Mouse (Mus musculus): Measurements from ENCODE around the gene Gm37240.

Gm37240 gene

GRCm38 (mm10) chr3:85140488-85140887, 746.8 kb downstream of the Gm37240 start:
- ATAC-seq (ENCODE audit: low TSS enrichment): no peak

DNA sequence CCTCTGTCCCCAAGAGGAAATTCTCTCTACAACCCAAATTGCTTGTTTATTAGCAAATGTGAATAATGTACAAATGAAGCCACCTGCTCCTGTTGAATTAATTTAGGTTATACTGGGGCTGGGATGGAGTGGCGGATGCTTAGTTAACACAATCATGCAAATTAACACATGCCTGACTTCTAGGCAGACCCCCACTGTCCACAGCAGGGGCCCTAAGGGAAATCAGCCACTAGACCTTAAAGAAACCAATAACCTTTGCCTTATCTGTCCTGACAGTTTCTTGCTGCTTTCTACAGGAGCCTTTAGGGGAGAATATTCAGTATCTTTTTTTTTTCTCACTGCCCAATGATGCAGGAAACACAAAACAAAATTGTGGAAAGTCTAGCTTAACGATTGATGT, 748.9 kb downstream of the Gm37240 start:
- ATAC-seq (ENCODE audit: low TSS enrichment): no peak

DNA sequence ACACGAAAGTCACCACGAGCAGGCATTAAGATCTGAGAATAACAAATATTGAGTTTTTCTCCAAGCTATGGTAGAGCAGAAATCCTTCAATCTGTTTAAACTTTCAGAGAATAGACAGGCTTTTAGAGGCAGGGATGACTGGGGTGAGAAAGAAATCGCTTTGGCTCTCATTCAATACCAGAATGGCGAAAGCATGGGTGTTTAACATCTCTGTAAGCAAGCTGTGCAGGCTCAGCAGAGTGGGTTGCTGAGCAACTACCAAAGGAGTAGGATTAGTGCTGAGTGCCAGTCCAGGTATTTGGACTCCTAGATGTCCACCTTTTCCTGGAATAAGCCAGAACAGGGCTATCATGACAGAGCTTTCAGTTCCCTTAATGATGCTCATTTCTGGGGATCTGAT, 753.8 kb downstream of the Gm37240 start:
- ATAC-seq (ENCODE audit: low TSS enrichment): peak; percentile 88

GRCm38 (mm10) chr3:85131878-85132277, 755.4 kb downstream of the Gm37240 start:
- ATAC-seq (ENCODE audit: low TSS enrichment): no peak

- ATAC-seq (ENCODE audit: low TSS enrichment): no peak
These were observed 758.8 kb downstream of the Gm37240 start for GRCm38 (mm10) chr3:85128546-85128945.

- no peak for ATAC-seq (ENCODE audit: low TSS enrichment)
These were observed 760.3 kb downstream of the Gm37240 start for GRCm38 (mm10) chr3:85126970-85127369.

- ATAC-seq (ENCODE audit: low TSS enrichment): no peak
These were observed 761.8 kb downstream of the Gm37240 start for GRCm38 (mm10) chr3:85125471-85125870.

DNA sequence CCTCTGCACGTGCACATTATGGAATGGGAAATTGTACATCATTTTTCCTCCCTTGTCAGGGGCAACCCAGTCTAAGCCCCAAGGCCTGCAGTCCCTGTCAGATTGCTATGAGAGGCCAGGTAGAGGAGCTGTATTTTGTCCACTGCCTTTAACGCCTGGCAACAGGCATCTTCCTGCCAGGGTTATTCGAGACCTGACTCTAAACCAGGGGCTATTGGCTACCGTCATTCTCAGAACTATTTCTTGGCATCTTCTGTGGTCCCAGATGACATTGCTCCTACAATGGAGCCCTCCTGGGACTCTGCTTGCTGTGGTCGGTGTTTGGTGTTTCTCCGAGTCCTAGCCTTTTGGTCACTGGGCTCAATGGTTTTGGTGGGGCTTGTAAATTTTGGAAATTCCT, 762.4 kb downstream of the Gm37240 start:
- no peak for ATAC-seq (ENCODE audit: low TSS enrichment)

GRCm38 (mm10) chr3:85124410-85124809, 762.9 kb downstream of the Gm37240 start:
- ATAC-seq (ENCODE audit: low TSS enrichment): no peak

- no peak for ATAC-seq (ENCODE audit: low TSS enrichment)
These were observed 769.6 kb downstream of the Gm37240 start for GRCm38 (mm10) chr3:85117702-85118101.

DNA sequence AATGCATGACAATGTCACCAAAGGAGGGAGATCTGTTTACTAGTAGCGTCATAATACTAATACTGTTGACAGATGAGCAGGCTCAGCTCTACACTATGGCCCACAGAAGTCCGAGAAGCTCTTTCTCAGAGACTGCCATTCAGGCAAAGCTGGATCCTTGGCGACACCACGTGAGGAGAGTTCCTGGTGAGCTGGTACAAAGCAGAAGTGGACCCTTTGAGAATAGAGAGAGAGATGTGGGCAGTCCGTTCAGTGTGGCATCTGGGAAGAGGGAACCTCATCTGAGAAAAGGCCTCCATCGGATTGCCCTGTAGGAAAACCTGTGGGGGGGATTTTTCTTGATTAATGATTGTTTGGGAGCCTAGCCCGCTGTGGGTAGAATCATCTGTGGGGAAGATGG, 770.3 kb downstream of the Gm37240 start:
- no peak for ATAC-seq (ENCODE audit: low TSS enrichment)

GRCm38 (mm10) chr3:85115959-85116543, 771.3 kb downstream of the Gm37240 start:
- ATAC-seq (ENCODE audit: low TSS enrichment): peak; percentile 38; the same call in 1 of the 2 replicates

DNA sequence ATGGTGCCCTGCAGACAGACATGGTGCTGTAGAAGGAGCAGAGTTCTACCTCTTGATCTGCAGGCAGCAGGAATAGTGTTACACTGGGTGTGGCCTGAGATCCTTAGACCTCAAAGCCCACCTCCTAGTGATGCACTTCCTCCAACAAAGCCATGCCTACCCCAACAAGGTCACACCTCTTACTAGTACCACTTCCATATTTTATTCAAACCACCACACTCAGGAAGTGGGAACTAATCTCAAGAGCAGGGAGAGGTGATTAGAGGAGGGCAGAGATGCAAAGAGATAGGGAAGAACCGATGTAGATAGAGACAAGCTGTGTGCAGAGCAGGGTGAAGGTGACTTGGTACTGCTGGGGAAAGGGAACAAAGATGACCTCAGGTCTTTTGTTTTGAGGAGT, 773.8 kb downstream of the Gm37240 start:
- no peak for ATAC-seq (ENCODE audit: low TSS enrichment)

DNA sequence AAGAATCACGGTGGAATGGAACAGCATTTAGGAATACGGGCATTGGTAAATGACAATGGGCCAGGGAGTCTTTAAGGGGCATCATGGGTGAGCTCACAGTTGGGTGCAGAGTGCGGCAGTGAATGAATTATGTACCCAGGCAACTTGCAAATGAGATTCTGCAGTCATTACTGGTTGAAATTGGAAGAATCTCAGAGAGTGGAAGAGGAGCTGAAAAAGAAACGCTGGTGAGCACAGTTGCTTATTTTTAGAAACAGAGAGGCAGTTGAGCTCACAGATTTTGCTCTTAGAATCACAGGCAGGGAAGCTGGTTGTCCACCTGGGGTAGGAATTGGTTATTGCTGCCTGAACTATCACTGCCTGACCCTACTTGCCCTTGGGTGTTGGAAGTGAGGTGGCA, 776.6 kb downstream of the Gm37240 start:
- peak; percentile 79 for ATAC-seq (ENCODE audit: low TSS enrichment)

DNA sequence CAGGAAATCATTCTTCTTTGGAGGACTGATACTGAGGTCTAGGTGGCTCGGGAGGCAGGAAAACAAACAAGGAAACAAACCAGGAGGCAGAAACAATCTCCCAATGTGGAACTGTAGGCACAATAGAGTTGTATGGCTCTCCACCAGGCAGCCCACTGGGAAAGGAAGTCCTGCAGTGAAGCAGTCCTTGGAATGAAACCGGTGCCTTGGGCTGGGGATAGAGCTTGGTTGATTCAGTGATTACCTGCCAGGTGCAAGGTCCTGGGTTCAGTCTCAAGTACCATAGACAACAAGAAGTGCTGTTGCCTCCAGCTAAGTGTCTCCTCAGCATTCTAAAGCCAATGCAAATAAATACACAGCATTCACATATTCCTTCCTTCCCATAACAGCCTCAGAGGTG, 778.1 kb downstream of the Gm37240 start:
- no peak for ATAC-seq (ENCODE audit: low TSS enrichment)

DNA sequence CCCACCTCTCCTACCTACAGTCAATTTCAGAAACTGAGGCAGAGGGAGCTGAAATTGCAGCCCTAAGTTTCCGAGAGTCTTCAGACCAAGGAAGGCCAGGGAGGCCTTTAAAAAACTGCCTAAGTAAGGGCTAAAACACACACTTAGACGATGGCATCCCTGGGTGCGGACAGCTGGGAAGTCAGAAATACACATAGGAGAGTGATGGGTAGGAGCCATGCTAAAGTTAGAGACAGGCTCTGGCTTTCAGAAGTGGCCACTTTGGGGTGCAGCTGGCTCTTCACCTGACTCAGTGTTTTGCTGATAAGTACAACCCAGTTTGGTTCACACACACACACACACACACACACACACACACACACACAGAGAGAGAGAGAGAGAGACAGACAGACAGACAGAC, 778.9 kb downstream of the Gm37240 start:
- ATAC-seq (ENCODE audit: low TSS enrichment): peak; percentile 62

DNA sequence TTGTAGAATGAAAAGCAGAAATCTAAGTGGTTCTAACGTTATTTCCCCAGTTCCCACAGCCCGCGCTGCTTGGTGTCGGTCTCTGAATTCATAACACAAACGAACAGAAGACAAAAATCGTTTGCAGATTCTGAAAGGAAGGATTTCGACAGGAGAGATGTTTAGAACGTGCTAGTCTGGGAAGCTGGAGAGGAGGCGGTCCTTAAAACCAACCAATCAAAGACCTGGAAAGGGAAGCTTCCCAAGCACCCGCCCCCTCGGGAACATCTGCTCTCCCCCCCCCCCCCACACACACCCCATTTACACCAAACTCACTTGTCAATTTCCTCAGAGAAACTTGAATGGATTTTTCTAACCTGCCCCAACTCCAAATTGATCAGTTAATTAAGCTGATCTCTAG, 780.4 kb downstream of the Gm37240 start:
- ATAC-seq (ENCODE audit: low TSS enrichment): 0 out of 2 replicates have a peak, but pooled peaks have one; percentile 14

DNA sequence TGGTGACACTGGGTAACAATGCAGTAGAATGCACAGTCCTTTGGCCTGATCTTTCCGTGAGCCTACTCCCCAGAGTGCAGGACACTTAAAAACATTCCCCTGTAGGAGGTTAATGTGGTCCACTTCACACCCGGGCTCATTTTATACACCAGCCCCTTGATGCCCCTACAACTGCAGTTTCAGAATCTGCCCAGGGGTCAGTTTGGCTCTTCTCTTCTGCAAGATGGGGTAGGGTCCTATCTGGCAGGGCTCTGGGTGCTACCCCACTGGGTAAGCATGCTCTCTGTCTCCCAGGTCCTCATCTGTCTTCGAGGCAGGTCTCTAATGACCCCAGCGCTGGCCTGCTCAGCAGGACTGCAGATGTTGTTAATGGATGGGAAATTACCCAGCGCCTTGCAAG, 783.0 kb downstream of the Gm37240 start:
- ATAC-seq (ENCODE audit: low TSS enrichment): no peak

GRCm38 (mm10) chr3:85080882-85081558, 806.3 kb downstream of the Gm37240 start:
- no peak; the same call in 1 of the 2 replicates for ATAC-seq (ENCODE audit: low TSS enrichment)

GRCm38 (mm10) chr3:85064113-85064512, 823.2 kb downstream of the Gm37240 start:
- 0 out of 2 replicates have a peak, but pooled peaks have one; percentile 15 for ATAC-seq (ENCODE audit: low TSS enrichment)

GRCm38 (mm10) chr3:85060153-85060552, 827.2 kb downstream of the Gm37240 start:
- ATAC-seq (ENCODE audit: low TSS enrichment): no peak

GRCm38 (mm10) chr3:85057245-85057644, 830.1 kb downstream of the Gm37240 start:
- ATAC-seq (ENCODE audit: low TSS enrichment): no peak

- no peak for ATAC-seq (ENCODE audit: low TSS enrichment)
These were observed 833.8 kb downstream of the Gm37240 start for GRCm38 (mm10) chr3:85053526-85053925.

- ATAC-seq (ENCODE audit: low TSS enrichment): no peak
These were observed 835.1 kb downstream of the Gm37240 start for GRCm38 (mm10) chr3:85052196-85052595.
